Mouse (Mus musculus) spleen, adult 2 months (tissue): ENCODE data around the gene Ifna9. TPM values are rescaled to one million over a fixed set of nuclear protein-coding genes. Genes with fewer than 3 reads are reported as not detected.
"Not testable (repeated sequence)": the region's sequence is repeated elsewhere in the genome, so short reads cannot be mapped to it uniquely, and the experiment has no call there.

Experiments used
- DNase-seq, 2 experiments: peaks; one replicate each; pipeline versions ENCODE4 v3.0.0 to v3.0.0-alpha.2; 2012 to 2021; ENCODE audit warnings: low spot score in 2 of 2, low read depth in 1 of 2
- H3K27ac ChIP-seq: fragments of 200-500 bp; 2 replicates; pipeline ENCODE4 v1.5.1; 2012; ENCODE audit warnings: low read length, inconsistent platforms; ENCODE audit not compliant: insufficient read depth
- H3K27me3 ChIP-seq: fragments of 200-500 bp; 2 replicates; pipeline ENCODE4 v1.6.1; 2012; ENCODE audit warnings: mild to moderate bottlenecking, moderate library complexity, low read length, inconsistent platforms; ENCODE audit not compliant: control insufficient read depth, insufficient read depth
- H3K36me3 ChIP-seq: fragments of 200-500 bp; 2 replicates; pipeline ENCODE4 v1.6.1; 2012; ENCODE audit warnings: mild to moderate bottlenecking, low read length, inconsistent platforms; ENCODE audit not compliant: control insufficient read depth, insufficient read depth
- H3K4me1 ChIP-seq: fragments of 200-500 bp; 2 replicates; pipeline ENCODE4 v1.6.1; 2011; ENCODE audit warnings: inconsistent platforms; ENCODE audit not compliant: control insufficient read depth, insufficient read depth, insufficient read length
- H3K4me3 ChIP-seq: fragments of 200-500 bp; 2 replicates; pipeline ENCODE4 v1.5.1; 2011; ENCODE audit warnings: mild to moderate bottlenecking, inconsistent platforms; ENCODE audit not compliant: insufficient read depth, insufficient read length; ENCODE audit errors: extremely low read depth
- CTCF ChIP-seq: fragments of 200-500 bp; IDR thresholded peaks from 2 replicates; pipeline ENCODE4 v1.5.1; 2011; ENCODE audit warnings: mild to moderate bottlenecking, inconsistent platforms; ENCODE audit not compliant: insufficient read depth, insufficient read length, insufficient replicate concordance; ENCODE audit errors: extremely low read depth
- POLR2A ChIP-seq: fragments of 200-500 bp; IDR thresholded peaks from 2 replicates; pipeline ENCODE4 v1.6.1; 2011; ENCODE audit warnings: low read depth, low read length, inconsistent platforms
- WGBS: fragments of 180-500 bp; shearing (Covaris S2); methylation state at CpG from one replicate; pipeline ENCODE4 v1.1.7; 2018; 5-methylcytosine and 5-hydroxymethylcytosine counted together
- polyA plus RNA-seq: library from polyadenylated mRNA; depleted of rRNA; stranded (reverse); fragments of >200 nt; gene quantifications from 2 replicates; pipeline ENCODE4 v1.2.3, GENCODE M21; 2012; rRNA removed

Gene Ifna9
- not detected in 2 replicates for polyA plus RNA-seq

- Histone ChIP-seq H3K4me1 (no peaks in the 10 kb centered on the region), H3K27ac (no peak within 1 kb of the TSS), H3K27me3 (no peaks in the 10 kb centered on the region), H3K4me3 (no peak within 1 kb of the TSS), H3K36me3 (no peaks in the 10 kb centered on the region)
- no peak for DNase-seq
- TF ChIP-seq CTCF: no peak
- no peak for TF ChIP-seq POLR2A
- WGBS: 49% methylated on average over 1 of the region's 1 CpGs
Observed at GRCm38 (mm10) chr4:88592285-88592684, at the start of gene Ifna9. Ifna9 (minus strand) TSS chr4:88592385.

GRCm38 (mm10) chr4:88641077-88641831, 49.1 kb upstream of the Ifna9 start:
- WGBS: 15% methylated on average over 11 of the region's 11 CpGs

GRCm38 (mm10) chr4:88640704-88641076, 48.5 kb upstream of the Ifna9 start:
- 20% methylated on average over 8 of the region's 8 CpGs for WGBS
- no peak for DNase-seq

More at GRCm38 (mm10) chr4:88641077-88641831, 49.1 kb upstream of the Ifna9 start:
- no peak overlapping the region for H3K27ac ChIP-seq
- no peaks in the 10 kb centered on the region; the same call in 1 of the 2 replicates for H3K4me1 ChIP-seq
- TF ChIP-seq CTCF (peak; percentile 70), POLR2A (no peak)
- no peaks in the 10 kb centered on the region for H3K36me3 ChIP-seq
- DNase-seq: peak; percentile 85 to 100
- H3K27me3 ChIP-seq: no peaks in the 10 kb centered on the region
- H3K4me3 ChIP-seq: peak overlapping the region; percentile 62

GRCm38 (mm10) chr4:88634311-88634710, 42.1 kb upstream of the Ifna9 start, which contains the start of gene C87499:
C87499 (minus strand) TSS chr4:88634411.
- Histone ChIP-seq H3K27ac (no peak within 1 kb of the TSS), H3K4me1 (no peaks in the 10 kb centered on the region), H3K36me3 (no peaks in the 10 kb centered on the region), H3K27me3 (no peaks in the 10 kb centered on the region), H3K4me3 (no peak within 1 kb of the TSS)
- no peak for DNase-seq
- WGBS: 90% methylated on average over 4 of the region's 4 CpGs
- no peak for TF ChIP-seq CTCF
- TF ChIP-seq POLR2A: no peak

More at GRCm38 (mm10) chr4:88640704-88641076, 48.5 kb upstream of the Ifna9 start:
- H3K4me1 ChIP-seq: no peaks in the 10 kb centered on the region; the same call in 1 of the 2 replicates
- peak overlapping the region; percentile 62 for H3K4me3 ChIP-seq
- TF ChIP-seq POLR2A (no peak), CTCF (no peak)
- H3K27me3 ChIP-seq: no peaks in the 10 kb centered on the region
- H3K27ac ChIP-seq: no peak overlapping the region
- H3K36me3 ChIP-seq: no peaks in the 10 kb centered on the region

GRCm38 (mm10) chr4:88603276-88603675, 11.1 kb upstream of the Ifna9 start, which contains the start of gene Ifna12:
Ifna12 (minus strand) TSS chr4:88603376.
- Histone ChIP-seq H3K4me3 (no peak within 1 kb of the TSS), H3K27ac (no peak within 1 kb of the TSS), H3K27me3 (no peaks in the 10 kb centered on the region), H3K36me3 (no peaks in the 10 kb centered on the region), H3K4me1 (no peaks in the 10 kb centered on the region)
- TF ChIP-seq POLR2A (no peak), CTCF (no peak)
- no peak for DNase-seq

GRCm38 (mm10) chr4:88571698-88572097, 20.5 kb downstream of the Ifna9 start, which contains the start of gene Ifna14:
Ifna14 (minus strand) TSS chr4:88571798.
- no peaks in the 10 kb centered on the region for H3K27me3 ChIP-seq
- H3K4me1 ChIP-seq: no peaks in the 10 kb centered on the region
- TF ChIP-seq CTCF (no peak), POLR2A (no peak)
- H3K36me3 ChIP-seq: no peaks in the 10 kb centered on the region
- no peak within 1 kb of the TSS for H3K27ac ChIP-seq
- no peak within 1 kb of the TSS for H3K4me3 ChIP-seq
- 75% methylated on average over 1 of the region's 1 CpGs for WGBS
- DNase-seq: no peak

- 91% methylated on average over 1 of the region's 1 CpGs for WGBS
- Histone ChIP-seq H3K27me3 (no peaks in the 10 kb centered on the region), H3K36me3 (no peaks in the 10 kb centered on the region), H3K4me1 (no peaks in the 10 kb centered on the region), H3K4me3 (no peak overlapping the region), H3K27ac (no peak overlapping the region)
- no peak for TF ChIP-seq CTCF
- no peak for TF ChIP-seq POLR2A
- DNase-seq: no peak
Observed at GRCm38 (mm10) chr4:88561791-88562190, 30.4 kb downstream of the Ifna9 start.

- not testable (repeated sequence) for H3K27ac ChIP-seq, DNase-seq, H3K36me3 ChIP-seq, H3K4me1 ChIP-seq, H3K27me3 ChIP-seq, H3K4me3 ChIP-seq
Observed at GRCm38 (mm10) chr4:88558145-88558544, 34.0 kb downstream of the Ifna9 start, which contains the start of gene Ifna15. Ifna15 (minus strand) TSS chr4:88558245.
